Mouse (Mus musculus): ENCODE data around the gene Nccrp1.

DNA sequence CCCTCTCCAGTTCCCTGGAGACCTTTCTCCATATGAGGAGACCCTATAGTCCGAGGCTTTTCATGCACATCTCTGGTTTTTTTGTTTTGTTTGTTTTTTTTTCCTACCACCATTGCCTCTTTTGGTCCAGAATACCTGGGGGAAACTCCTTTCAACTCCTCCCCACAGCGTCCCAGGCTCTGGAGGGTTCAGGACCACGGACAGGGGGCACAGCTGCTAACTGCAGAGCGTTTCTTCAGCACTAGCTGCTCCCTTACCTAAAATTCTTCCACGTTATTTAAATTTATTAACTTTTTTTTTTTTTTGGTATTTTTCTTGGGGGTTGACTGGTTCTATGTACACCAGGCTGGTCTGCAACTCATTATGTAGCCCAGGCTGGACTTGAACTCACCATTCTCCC, 41.5 kb downstream of the Nccrp1 start:
- TF ChIP-seq CTCF (IDR thresholded peaks at IDR 0.05; ENCODE audit: control insufficient read depth, insufficient read depth, insufficient replicate concordance, low read depth, low read length) = no peak
- no peak for TF ChIP-seq POLR2A (IDR thresholded peaks at IDR 0.05; ENCODE audit: control insufficient read depth, low read depth, low read length)

Measured in testis, adult 2 months (tissue).